Mouse (Mus musculus): ENCODE measurements around the gene Tgm2. TPM values are rescaled to one million over a fixed set of nuclear protein-coding genes. Genes with fewer than 3 reads are reported as not detected.

Tgm2 gene
- polyA plus RNA-seq, 2 experiments = 34.6 to 41.9 TPM

DNA sequence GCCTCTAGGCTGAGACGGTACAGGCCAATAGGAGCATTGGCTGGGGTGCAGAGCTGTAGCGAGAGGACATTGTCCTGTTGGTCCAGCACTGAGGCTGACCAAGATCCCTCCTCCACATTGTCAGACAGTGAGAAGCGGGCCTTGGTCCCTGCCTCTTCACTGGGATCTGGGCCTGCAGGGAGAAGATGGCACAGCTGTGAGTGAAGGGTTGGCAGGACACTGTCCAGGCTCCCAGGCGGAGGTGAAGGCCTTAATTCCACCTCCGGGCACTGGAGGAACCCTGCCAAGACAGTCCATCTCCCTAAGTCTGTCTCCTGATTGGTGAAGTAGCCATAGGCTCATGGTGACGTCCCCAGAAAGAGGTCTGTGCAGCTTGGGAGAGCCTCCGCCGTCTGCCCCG is 7.5 kb downstream of the Tgm2 start:
- ATAC-seq (ENCODE audit: insufficient read depth) = no peak
- H3K27ac ChIP-seq = no peak overlapping the region
- H3K36me3 ChIP-seq (replicated peaks; ENCODE audit: control insufficient read depth, insufficient read depth, low read depth) = peaks cover 85% of the 10 kb centered on the region

DNA sequence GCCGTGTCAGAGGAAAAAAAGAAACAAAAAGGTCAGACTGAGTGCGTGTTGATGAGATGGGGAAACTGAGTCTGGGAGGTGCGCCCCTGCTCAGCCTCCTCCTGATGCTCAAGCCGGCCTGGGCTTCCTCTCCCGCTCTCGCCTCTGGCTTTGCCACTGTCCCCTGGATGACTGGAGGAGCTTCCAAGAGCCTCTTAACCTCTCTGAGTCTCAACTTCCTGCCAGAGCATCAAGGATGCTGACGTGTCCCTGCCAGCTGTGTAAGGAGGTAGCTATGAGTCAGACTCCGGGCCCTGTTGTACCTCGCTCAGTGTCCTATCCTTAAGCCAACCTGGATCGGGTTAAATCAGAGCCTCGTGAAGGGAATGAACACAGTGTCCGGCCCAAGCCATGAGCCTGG is 8.5 kb downstream of the Tgm2 start:
- TF ChIP-seq CTCF (IDR thresholded peaks at IDR 0.05; ENCODE audit: low read depth) (no peak), EP300 (IDR thresholded peaks at IDR 0.05; ENCODE audit: low read depth) (no peak)
- H3K9ac ChIP-seq (replicated peaks) = no peak overlapping the region
- no peaks in the 10 kb centered on the region for H3K27me3 ChIP-seq (ENCODE audit: control insufficient read depth, insufficient read depth, low read length)
- H3K27ac ChIP-seq = no peak overlapping the region
- H3K36me3 ChIP-seq (replicated peaks; ENCODE audit: control insufficient read depth, insufficient read depth, low read depth) = peaks cover 93% of the 10 kb centered on the region
- H3K4me2 ChIP-seq (ENCODE audit: low read depth) = no peak overlapping the region
- H3K4me3 ChIP-seq (ENCODE audit: insufficient read depth in 1 of 2, low read depth in 2 of 2, low read length in 2 of 2) = no peak overlapping the region
- WGBS (ENCODE audit: insufficient replicate concordance) = 90% methylated on average over 12 of the region's 12 CpGs
- DNase-seq (ENCODE audit: low read depth in 3 of 3, low spot score in 3 of 3) = no peak
- peaks cover 33 to 34% of the 10 kb centered on the region in 2 experiments for H3K4me1 ChIP-seq (replicated peaks; ENCODE audit: control insufficient read depth in 2 of 2, insufficient read depth in 2 of 2, low read length in 1 of 2)
- H3K9me3 ChIP-seq (ENCODE audit: control insufficient read depth, low read length) = no peaks in the 10 kb centered on the region
- no peak for ATAC-seq (ENCODE audit: insufficient read depth)

More for the DNA sequence above, 7.5 kb downstream of the Tgm2 start:
- H3K4me3 ChIP-seq (ENCODE audit: insufficient read depth in 1 of 2, low read depth in 2 of 2, low read length in 2 of 2) = no peak overlapping the region
- H3K9ac ChIP-seq (replicated peaks) = no peak overlapping the region
- no peak for DNase-seq (ENCODE audit: low read depth in 3 of 3, low spot score in 3 of 3)
- no peak for TF ChIP-seq CTCF (IDR thresholded peaks at IDR 0.05; ENCODE audit: low read depth)
- TF ChIP-seq EP300 (IDR thresholded peaks at IDR 0.05; ENCODE audit: low read depth) = no peak
- no peaks in the 10 kb centered on the region for H3K27me3 ChIP-seq (ENCODE audit: control insufficient read depth, insufficient read depth, low read length)
- WGBS (ENCODE audit: insufficient replicate concordance) = 89% methylated on average over 9 of the region's 9 CpGs
- H3K9me3 ChIP-seq (ENCODE audit: control insufficient read depth, low read length) = no peaks in the 10 kb centered on the region
- no peak overlapping the region for H3K4me2 ChIP-seq (ENCODE audit: low read depth)
- H3K4me1 ChIP-seq (replicated peaks; ENCODE audit: control insufficient read depth in 2 of 2, insufficient read depth in 2 of 2, low read length in 1 of 2) = peaks cover 40 to 42% of the 10 kb centered on the region in 2 experiments

DNA sequence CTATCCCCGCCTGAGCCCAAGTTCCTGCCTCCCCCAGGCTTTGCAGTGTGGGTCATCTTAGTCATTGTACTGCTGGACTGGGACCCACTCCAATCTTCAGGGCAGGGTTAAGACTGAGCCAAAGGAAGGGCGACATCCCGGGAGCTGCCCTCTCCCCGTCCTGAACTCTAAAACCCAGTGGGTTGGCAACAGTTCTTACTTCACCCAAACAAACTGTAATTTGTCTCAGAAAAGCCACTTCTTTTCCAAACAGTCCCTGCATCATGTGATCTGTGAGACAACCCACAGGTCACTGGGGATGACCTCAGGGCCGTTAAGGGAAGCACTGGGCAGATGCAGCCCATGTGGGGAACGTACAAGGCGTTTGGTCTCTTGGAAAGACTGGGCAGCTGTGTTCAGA is 10.0 kb downstream of the Tgm2 start:
- Histone ChIP-seq H3K4me3 (ENCODE audit: insufficient read depth in 1 of 2, low read depth in 2 of 2, low read length in 2 of 2) (no peak overlapping the region), H3K27me3 (ENCODE audit: control insufficient read depth, insufficient read depth, low read length) (no peaks in the 10 kb centered on the region), H3K36me3 (replicated peaks; ENCODE audit: control insufficient read depth, insufficient read depth, low read depth) (peaks cover 93% of the 10 kb centered on the region), H3K27ac (no peak overlapping the region), H3K9me3 (ENCODE audit: control insufficient read depth, low read length) (no peaks in the 10 kb centered on the region), H3K9ac (replicated peaks) (no peak overlapping the region), H3K4me1 (replicated peaks; ENCODE audit: control insufficient read depth in 2 of 2, insufficient read depth in 2 of 2, low read length in 1 of 2) (peaks cover 18 to 19% of the 10 kb centered on the region in 2 experiments), H3K4me2 (ENCODE audit: low read depth) (no peak overlapping the region)
- 64% methylated on average over 7 of the region's 7 CpGs for WGBS (ENCODE audit: insufficient replicate concordance)
- no peak for TF ChIP-seq EP300 (IDR thresholded peaks at IDR 0.05; ENCODE audit: low read depth)
- no peak for TF ChIP-seq CTCF (IDR thresholded peaks at IDR 0.05; ENCODE audit: low read depth)
- ATAC-seq (ENCODE audit: insufficient read depth) (no peak), DNase-seq (ENCODE audit: low read depth in 3 of 3, low spot score in 3 of 3) (no peak)

GRCm38 (mm10) chr2:158133050-158133449 is 13.2 kb downstream of the Tgm2 start:
- no peak overlapping the region for H3K9ac ChIP-seq (replicated peaks)
- no peak overlapping the region for H3K4me2 ChIP-seq (ENCODE audit: low read depth)
- H3K9me3 ChIP-seq (ENCODE audit: control insufficient read depth, low read length) = no peaks in the 10 kb centered on the region
- 30% methylated on average over 6 of the region's 6 CpGs for WGBS (ENCODE audit: insufficient replicate concordance)
- peaks cover 0 to 5% of the 10 kb centered on the region in 2 experiments; a peak in 1 of 4 replicates for H3K4me1 ChIP-seq (replicated peaks; ENCODE audit: control insufficient read depth in 2 of 2, insufficient read depth in 2 of 2, low read length in 1 of 2)
- no peak for ATAC-seq (ENCODE audit: insufficient read depth)
- H3K27ac ChIP-seq = no peak overlapping the region
- TF ChIP-seq CTCF (IDR thresholded peaks at IDR 0.05; ENCODE audit: low read depth) (no peak), EP300 (IDR thresholded peaks at IDR 0.05; ENCODE audit: low read depth) (no peak)
- H3K36me3 ChIP-seq (replicated peaks; ENCODE audit: control insufficient read depth, insufficient read depth, low read depth) = peaks cover 92% of the 10 kb centered on the region
- H3K4me3 ChIP-seq (ENCODE audit: insufficient read depth in 1 of 2, low read depth in 2 of 2, low read length in 2 of 2) = no peak overlapping the region
- DNase-seq (ENCODE audit: low read depth in 3 of 3, low spot score in 3 of 3) = peak in 1 of 3 experiments; percentile 44
- no peaks in the 10 kb centered on the region for H3K27me3 ChIP-seq (ENCODE audit: control insufficient read depth, insufficient read depth, low read length)

DNA sequence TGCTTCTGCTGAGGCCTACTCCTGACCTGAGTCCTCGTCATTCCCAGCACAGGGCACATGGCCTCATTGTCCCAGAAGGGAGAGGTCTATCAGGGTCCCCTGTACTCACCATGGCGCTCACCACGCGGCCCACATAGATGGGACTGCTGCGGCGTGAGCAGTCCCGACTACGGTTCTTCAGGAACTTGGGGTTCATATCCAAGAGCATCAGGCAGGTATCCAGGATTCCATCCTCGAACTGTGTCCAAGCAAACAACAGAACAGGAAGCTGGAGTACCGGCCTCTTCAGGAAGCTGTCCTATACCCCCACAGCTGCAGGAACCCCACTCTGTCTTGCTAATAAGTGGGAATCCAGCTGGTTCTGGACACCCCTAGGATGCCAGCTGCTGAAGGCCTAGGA is 13.9 kb downstream of the Tgm2 start:
- no peaks in the 10 kb centered on the region for H3K27me3 ChIP-seq (ENCODE audit: control insufficient read depth, insufficient read depth, low read length)
- ATAC-seq (ENCODE audit: insufficient read depth) (no peak), DNase-seq (ENCODE audit: low read depth in 3 of 3, low spot score in 3 of 3) (no peak)
- no peak overlapping the region for H3K9ac ChIP-seq (replicated peaks)
- H3K4me3 ChIP-seq (ENCODE audit: insufficient read depth in 1 of 2, low read depth in 2 of 2, low read length in 2 of 2) = no peak overlapping the region
- no peak overlapping the region for H3K4me2 ChIP-seq (ENCODE audit: low read depth)
- peaks cover 94% of the 10 kb centered on the region for H3K36me3 ChIP-seq (replicated peaks; ENCODE audit: control insufficient read depth, insufficient read depth, low read depth)
- no peak overlapping the region for H3K27ac ChIP-seq
- H3K4me1 ChIP-seq (replicated peaks; ENCODE audit: control insufficient read depth in 2 of 2, insufficient read depth in 2 of 2, low read length in 1 of 2) = peaks cover 0 to 5% of the 10 kb centered on the region in 2 experiments; a peak in 1 of 4 replicates
- H3K9me3 ChIP-seq (ENCODE audit: control insufficient read depth, low read length) = no peaks in the 10 kb centered on the region
- whole genome bisulfite sequencing (ENCODE audit: insufficient replicate concordance) = 87% methylated on average over 10 of the region's 10 CpGs
- TF ChIP-seq EP300 (IDR thresholded peaks at IDR 0.05; ENCODE audit: low read depth) (no peak), CTCF (IDR thresholded peaks at IDR 0.05; ENCODE audit: low read depth) (no peak)

All from liver, embryonic 14.5 days (tissue).